Mouse (Mus musculus) neural tube, embryonic 15.5 days (tissue): Measurements from ENCODE around the gene Ube2e2. TPM values are rescaled to one million over a fixed set of nuclear protein-coding genes. Genes with fewer than 3 reads are reported as not detected.

ENCODE experiments used
- ATAC-seq: fragments of 200-750 bp; cut with Nextera tagmentation; 2 replicates; pipeline ENCODE4 v1.8.0; 2017; ENCODE audit warnings: mild to moderate bottlenecking, moderate TSS enrichment, moderate library complexity; ENCODE audit not compliant: low FRiP score
- H3K27ac ChIP-seq: fragments of 300-500 bp; sonication (generic); replicated peaks from 2 replicates; pipeline ENCODE4 v1.5.1; 2015; ENCODE audit warnings: mild to moderate bottlenecking, inconsistent platforms
- H3K27me3 ChIP-seq: fragments of 300-500 bp; sonication (generic); replicated peaks from 2 replicates; pipeline ENCODE4 v1.6.1; 2015; ENCODE audit warnings: inconsistent platforms
- H3K36me3 ChIP-seq: fragments of 300-500 bp; sonication (generic); 2 replicates; pipeline ENCODE4 v1.6.1; 2015; ENCODE audit warnings: inconsistent platforms
- H3K4me1 ChIP-seq: fragments of 300-500 bp; sonication (generic); 2 replicates; pipeline ENCODE4 v1.6.1; 2015; ENCODE audit warnings: inconsistent platforms
- H3K4me2 ChIP-seq: fragments of 300-500 bp; sonication (generic); 2 replicates; pipeline ENCODE4 v1.6.1; 2015; ENCODE audit warnings: inconsistent platforms, mild to moderate bottlenecking, moderate library complexity
- H3K4me3 ChIP-seq: fragments of 300-500 bp; sonication (generic); replicated peaks from 2 replicates; pipeline ENCODE4 v1.5.1; 2015; ENCODE audit warnings: mild to moderate bottlenecking, inconsistent platforms
- H3K9ac ChIP-seq: fragments of 300-500 bp; sonication (generic); replicated peaks from 2 replicates; pipeline ENCODE4 v1.6.1; 2015; ENCODE audit warnings: mild to moderate bottlenecking, inconsistent platforms
- H3K9me3 ChIP-seq: fragments of 300-500 bp; sonication (generic); replicated peaks from 2 replicates; pipeline ENCODE4 v1.6.1; 2016; ENCODE audit warnings: inconsistent platforms
- WGBS: fragments of 180-500 bp; shearing (Covaris S2); methylation state at CpG from one replicate; pipeline ENCODE4 v1.1.7; 2015; ENCODE audit warnings: mixed read lengths; 5-methylcytosine and 5-hydroxymethylcytosine counted together
- polyA plus RNA-seq: library from polyadenylated mRNA; unstranded; fragments of >200 nt; fragmentation: Nextera tagmentation; extraction: Ambion mirVana; gene quantifications from 2 replicates; pipeline ENCODE4 v1.2.1, GENCODE M21; 2015

Gene Ube2e2
- 135 and 162 TPM in 2 replicates for polyA plus RNA-seq

DNA sequence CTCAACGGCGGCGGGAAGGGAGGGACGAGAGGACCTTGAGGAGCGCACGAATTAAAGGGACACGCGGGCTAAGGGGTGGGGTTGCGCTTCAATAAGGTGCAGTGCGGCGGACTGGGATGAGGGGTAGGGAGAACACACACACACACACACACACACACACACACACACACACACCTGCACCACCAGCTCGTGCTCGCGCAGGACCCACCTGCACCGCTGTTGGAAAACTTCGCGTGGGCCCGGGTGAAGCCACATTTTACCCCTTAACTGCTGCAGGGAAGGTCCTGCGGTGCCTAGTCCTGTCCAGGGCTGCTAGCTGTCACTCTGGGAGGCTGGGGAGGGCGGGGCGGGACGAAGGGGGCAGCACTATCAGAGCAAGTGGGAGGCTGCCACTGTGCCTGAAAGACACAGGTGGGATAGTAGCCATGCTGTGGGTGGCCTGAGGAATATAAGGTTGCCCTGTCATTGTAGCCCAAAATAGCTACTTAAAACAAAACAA, at the start of gene Ube2e2:
TSS of gene Ube2e2 (minus strand) at position 321 of the 499 bp plus-strand sequence.
- Histone ChIP-seq H3K4me2 (peak within 1 kb of the TSS; percentile 79), H3K4me1 (peaks cover 9% of the 10 kb centered on the region), H3K9me3 (no peaks in the 10 kb centered on the region), H3K27me3 (no peaks in the 10 kb centered on the region), H3K27ac (peak within 1 kb of the TSS; percentile 83), H3K36me3 (no peaks in the 10 kb centered on the region), H3K9ac (peak within 1 kb of the TSS; percentile 80), H3K4me3 (peak within 1 kb of the TSS; percentile 77)
- peak; percentile 60 for ATAC-seq
- 5% methylated on average over 17 of the region's 22 CpGs for WGBS

DNA sequence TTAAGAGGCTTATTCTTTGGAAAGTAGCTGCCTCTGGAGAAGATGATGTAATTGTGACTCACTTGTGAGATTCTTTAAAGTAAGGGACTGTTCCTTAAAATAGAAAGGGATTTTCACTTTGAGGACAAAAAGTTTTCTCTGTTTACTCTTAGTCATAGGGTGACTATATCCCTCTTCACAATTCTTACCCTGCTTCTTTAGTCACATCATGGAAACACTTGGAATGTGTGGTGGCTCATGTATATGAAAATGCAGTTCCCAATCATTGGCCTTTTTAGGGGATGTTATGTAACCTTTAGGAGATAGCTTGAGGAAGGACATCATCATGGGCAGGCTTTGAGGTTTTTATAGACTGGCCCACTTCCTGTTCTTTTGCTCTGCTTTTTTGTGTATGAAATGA, 46.0 kb upstream of the Ube2e2 start:
- no peak for ATAC-seq
- Histone ChIP-seq H3K4me2 (no peak overlapping the region), H3K4me1 (no peaks in the 10 kb centered on the region)

DNA sequence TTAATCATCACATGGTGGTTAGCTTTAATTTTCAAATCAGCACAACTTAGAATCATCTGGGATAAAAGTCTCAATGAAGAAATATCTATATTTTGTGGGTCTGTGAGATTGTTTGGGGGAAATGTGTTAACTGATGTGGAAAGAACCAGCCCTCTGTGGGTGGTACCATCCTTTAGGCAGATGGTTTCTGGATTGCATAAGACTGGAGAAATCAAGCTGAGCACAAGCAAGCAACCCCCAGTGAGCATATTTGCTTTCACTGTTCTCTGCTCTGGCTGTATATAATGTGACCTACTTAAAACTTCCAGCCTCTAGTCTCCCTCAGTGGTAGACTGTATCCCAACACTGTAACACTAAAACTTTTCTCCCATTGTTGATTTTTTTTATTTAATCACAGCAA, 9.5 kb upstream of the Ube2e2 start:
- Histone ChIP-seq H3K4me2 (no peak overlapping the region), H3K27me3 (no peaks in the 10 kb centered on the region)
- no peak for ATAC-seq

More for the DNA sequence above, 46.0 kb upstream of the Ube2e2 start:
- H3K9me3 ChIP-seq, result no peaks in the 10 kb centered on the region
- H3K27me3 ChIP-seq, result no peaks in the 10 kb centered on the region
- no peak overlapping the region for H3K4me3 ChIP-seq
- no peak overlapping the region for H3K27ac ChIP-seq
- no peak overlapping the region for H3K9ac ChIP-seq
- H3K36me3 ChIP-seq, result no peaks in the 10 kb centered on the region

GRCm38 (mm10) chr14:18893121-18893946, 733 bp downstream of the Ube2e2 start:
- H3K27ac ChIP-seq, result peak overlapping the region; percentile 83
- under 1% methylated on average over 85 of the region's 116 CpGs for WGBS
- H3K4me2 ChIP-seq, result peak overlapping the region; percentile 79
- no peaks in the 10 kb centered on the region for H3K9me3 ChIP-seq
- ATAC-seq, result peak; percentile 91
- no peaks in the 10 kb centered on the region for H3K36me3 ChIP-seq
- peak overlapping the region; percentile 80 for H3K9ac ChIP-seq
- H3K4me3 ChIP-seq, result peak overlapping the region; percentile 77
- peaks cover 9% of the 10 kb centered on the region for H3K4me1 ChIP-seq
- no peaks in the 10 kb centered on the region for H3K27me3 ChIP-seq

More for the DNA sequence above, 9.5 kb upstream of the Ube2e2 start:
- H3K9ac ChIP-seq, result no peak overlapping the region
- H3K9me3 ChIP-seq, result no peaks in the 10 kb centered on the region
- no peak overlapping the region for H3K27ac ChIP-seq
- H3K4me3 ChIP-seq, result no peak overlapping the region
- no peaks in the 10 kb centered on the region for H3K36me3 ChIP-seq
- no peaks in the 10 kb centered on the region for H3K4me1 ChIP-seq

DNA sequence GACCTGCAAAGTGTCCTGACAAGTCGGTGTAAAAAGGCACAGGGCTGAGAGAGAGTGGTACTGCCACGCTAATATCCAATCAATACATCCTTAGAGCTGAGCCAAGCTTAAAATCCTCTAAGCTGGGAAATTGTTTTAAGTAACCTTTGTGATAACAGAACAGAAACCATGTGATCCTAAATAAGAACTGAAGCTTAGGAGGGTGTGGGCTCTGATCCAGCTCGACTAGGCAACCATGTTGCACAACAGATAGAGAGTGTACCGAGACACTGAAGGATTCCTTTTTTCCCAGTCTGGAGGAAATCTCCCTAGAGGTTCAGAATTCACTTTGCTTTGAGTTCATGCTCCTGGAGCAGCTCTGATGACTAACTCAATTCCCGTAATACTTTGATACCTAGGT, 4.5 kb downstream of the Ube2e2 start:
- no peaks in the 10 kb centered on the region for H3K9me3 ChIP-seq
- ATAC-seq, result no peak
- 88% methylated on average over 5 of the region's 5 CpGs for WGBS
- H3K27ac ChIP-seq, result no peak overlapping the region
- no peak overlapping the region for H3K9ac ChIP-seq
- no peak overlapping the region for H3K4me3 ChIP-seq
- no peaks in the 10 kb centered on the region for H3K27me3 ChIP-seq
- H3K4me1 ChIP-seq, result peaks cover 9% of the 10 kb centered on the region
- no peaks in the 10 kb centered on the region for H3K36me3 ChIP-seq
- no peak overlapping the region for H3K4me2 ChIP-seq

- no peak overlapping the region for H3K4me3 ChIP-seq
- no peaks in the 10 kb centered on the region for H3K9me3 ChIP-seq
- no peaks in the 10 kb centered on the region for H3K4me1 ChIP-seq
- H3K36me3 ChIP-seq, result no peaks in the 10 kb centered on the region
- H3K27ac ChIP-seq, result no peak overlapping the region
- peak; percentile 36; the same call in 1 of the 2 replicates for ATAC-seq
- H3K27me3 ChIP-seq, result no peaks in the 10 kb centered on the region
- 95% methylated on average over 1 of the region's 1 CpGs for WGBS
- no peak overlapping the region for H3K9ac ChIP-seq
- H3K4me2 ChIP-seq, result no peak overlapping the region
Measured at GRCm38 (mm10) chr14:18882493-18882892, 11.6 kb downstream of the Ube2e2 start.

DNA sequence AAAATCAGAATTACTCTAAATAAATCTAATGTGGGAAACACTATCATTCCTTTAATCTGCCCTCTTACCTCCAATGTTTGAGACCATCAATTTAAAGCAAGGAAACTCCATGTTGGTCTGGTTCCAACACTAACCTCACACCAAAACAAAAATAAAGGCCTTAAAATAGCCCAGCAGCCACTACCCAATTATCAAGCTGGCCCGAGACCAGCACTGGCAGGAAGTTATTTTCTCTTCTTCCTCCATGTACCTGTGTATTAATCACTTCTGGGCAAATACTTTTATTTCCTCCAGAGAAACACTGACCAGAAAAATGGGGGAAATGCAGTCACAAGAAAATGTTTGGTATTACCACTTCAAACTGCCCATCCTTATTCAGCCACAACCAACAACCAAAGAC, 23.4 kb downstream of the Ube2e2 start:
- Histone ChIP-seq H3K4me1 (no peaks in the 10 kb centered on the region), H3K27me3 (no peaks in the 10 kb centered on the region), H3K4me3 (no peak overlapping the region), H3K9me3 (peaks cover 7% of the 10 kb centered on the region; the same call in 1 of the 2 replicates), H3K9ac (no peak overlapping the region), H3K4me2 (no peak overlapping the region), H3K27ac (no peak overlapping the region), H3K36me3 (peaks cover 7% of the 10 kb centered on the region; the same call in 1 of the 2 replicates)
- ATAC-seq, result no peak
- WGBS, result 92% methylated on average over 1 of the region's 1 CpGs

DNA sequence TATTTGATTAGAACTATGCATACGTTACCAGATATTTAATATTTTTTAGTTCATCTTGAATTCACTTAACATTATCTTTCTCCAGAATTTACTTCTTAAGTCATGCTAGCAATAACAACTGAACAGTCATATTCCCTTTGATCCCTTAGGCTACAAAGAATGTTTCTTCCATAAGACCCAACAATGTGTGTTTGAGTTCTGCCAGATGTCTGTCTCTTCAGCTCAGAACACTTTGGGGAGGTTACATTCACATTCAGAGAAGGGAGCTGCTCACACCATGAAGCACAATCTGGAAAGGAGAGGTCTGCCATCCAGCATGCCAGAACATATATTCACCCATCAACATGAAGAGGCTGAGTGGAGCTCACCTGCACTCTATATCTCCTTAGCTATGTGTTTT, 65.4 kb downstream of the Ube2e2 start:
- no peak overlapping the region for H3K4me3 ChIP-seq
- H3K36me3 ChIP-seq, result no peaks in the 10 kb centered on the region
- H3K27ac ChIP-seq, result no peak overlapping the region
- ATAC-seq, result no peak
- no peaks in the 10 kb centered on the region for H3K4me1 ChIP-seq
- no peaks in the 10 kb centered on the region for H3K9me3 ChIP-seq
- no peak overlapping the region for H3K9ac ChIP-seq
- H3K4me2 ChIP-seq, result no peak overlapping the region
- no peaks in the 10 kb centered on the region for H3K27me3 ChIP-seq
- WGBS, result 90% methylated on average over 1 of the region's 1 CpGs

DNA sequence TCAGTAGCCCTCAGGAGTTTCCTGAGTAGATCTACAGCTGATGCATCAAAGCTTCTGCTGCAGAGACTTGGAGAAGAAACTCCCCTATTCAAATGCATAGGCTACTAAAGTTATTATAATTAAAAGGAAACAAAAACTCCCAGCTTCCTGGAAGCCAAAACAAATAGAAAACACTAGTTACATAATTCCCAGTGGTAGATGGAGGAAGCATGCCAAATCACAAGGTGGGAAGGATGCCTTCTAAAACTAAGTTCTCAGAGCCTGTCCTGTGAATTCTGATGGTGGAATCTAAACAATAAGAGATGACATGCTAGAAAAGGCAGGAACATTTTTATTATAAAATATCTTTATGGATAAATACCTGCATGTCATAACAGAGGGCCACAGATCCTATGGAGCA, 67.3 kb downstream of the Ube2e2 start:
- Histone ChIP-seq H3K36me3 (no peaks in the 10 kb centered on the region), H3K4me1 (no peaks in the 10 kb centered on the region), H3K4me2 (no peak overlapping the region), H3K4me3 (no peak overlapping the region), H3K9me3 (no peaks in the 10 kb centered on the region), H3K27ac (no peak overlapping the region), H3K9ac (no peak overlapping the region), H3K27me3 (no peaks in the 10 kb centered on the region)
- no peak for ATAC-seq

- Histone ChIP-seq H3K27me3 (no peaks in the 10 kb centered on the region), H3K9ac (no peak overlapping the region), H3K9me3 (no peaks in the 10 kb centered on the region), H3K27ac (no peak overlapping the region), H3K4me3 (no peak overlapping the region), H3K4me2 (no peak overlapping the region), H3K4me1 (no peaks in the 10 kb centered on the region), H3K36me3 (no peaks in the 10 kb centered on the region)
- no peak for ATAC-seq
- 63% methylated on average over 6 of the region's 6 CpGs for WGBS
Measured at GRCm38 (mm10) chr14:18820713-18821112, 73.4 kb downstream of the Ube2e2 start.

GRCm38 (mm10) chr14:18796857-18797256, 97.2 kb downstream of the Ube2e2 start:
- no peaks in the 10 kb centered on the region for H3K4me1 ChIP-seq
- H3K9me3 ChIP-seq, result no peaks in the 10 kb centered on the region
- ATAC-seq, result no peak
- H3K4me3 ChIP-seq, result no peak overlapping the region
- H3K27me3 ChIP-seq, result no peaks in the 10 kb centered on the region
- no peak overlapping the region for H3K4me2 ChIP-seq
- no peak overlapping the region for H3K27ac ChIP-seq
- H3K36me3 ChIP-seq, result no peaks in the 10 kb centered on the region
- no peak overlapping the region for H3K9ac ChIP-seq

GRCm38 (mm10) chr14:18795787-18796186, 98.3 kb downstream of the Ube2e2 start:
- Histone ChIP-seq H3K36me3 (no peaks in the 10 kb centered on the region), H3K4me1 (no peaks in the 10 kb centered on the region), H3K4me2 (no peak overlapping the region), H3K27me3 (no peaks in the 10 kb centered on the region), H3K27ac (no peak overlapping the region), H3K9me3 (no peaks in the 10 kb centered on the region), H3K4me3 (no peak overlapping the region), H3K9ac (no peak overlapping the region)
- ATAC-seq, result no peak
- WGBS, result 63% methylated on average over 2 of the region's 2 CpGs
